Mouse (Mus musculus): Measurements from ENCODE around the gene Shisa5.

Shisa5 gene

DNA sequence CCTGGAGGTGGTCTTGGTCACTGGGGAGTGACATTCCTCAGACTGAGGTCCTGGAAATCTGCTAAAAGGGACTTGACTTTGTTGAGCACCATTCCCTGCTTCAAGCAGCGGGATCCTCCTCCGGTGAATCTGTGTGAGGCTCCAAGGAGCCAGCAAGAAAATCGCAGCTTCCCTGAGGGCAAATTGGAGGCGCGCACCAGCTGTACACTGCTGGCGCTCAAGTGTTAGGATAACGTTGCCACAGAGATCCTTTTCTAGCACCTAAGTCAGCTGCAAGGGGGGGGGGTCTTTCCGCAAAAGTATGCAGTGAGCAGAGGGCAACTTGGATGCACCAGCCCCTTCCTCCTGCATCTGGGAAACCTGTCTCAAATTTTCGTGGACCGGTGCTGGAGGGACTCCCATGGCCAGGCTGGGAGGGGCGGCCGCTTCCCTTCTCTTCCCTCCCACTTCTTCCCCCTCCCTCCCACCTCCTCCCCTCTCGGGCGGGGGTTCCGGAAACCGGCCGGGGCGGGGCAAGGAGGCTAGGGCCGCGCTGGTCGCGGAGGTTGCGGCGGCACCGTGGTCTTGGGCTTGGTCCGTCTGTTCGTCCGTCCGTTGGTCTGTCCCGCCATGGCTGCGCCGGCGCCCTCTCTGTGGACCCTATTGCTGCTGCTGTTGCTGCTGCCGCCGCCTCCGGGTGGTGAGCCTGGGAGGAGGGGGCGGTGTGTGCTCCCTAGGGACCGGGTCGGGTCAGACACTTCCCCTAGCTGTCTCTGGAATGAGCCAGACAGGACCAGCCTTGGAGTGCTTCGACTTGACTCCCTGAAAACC lies at the start of gene Shisa5:
Gene Shisa5, plus strand, starts transcription at position 480 of the 810 bp plus-strand sequence.
- DNase-seq: no peak

DNA sequence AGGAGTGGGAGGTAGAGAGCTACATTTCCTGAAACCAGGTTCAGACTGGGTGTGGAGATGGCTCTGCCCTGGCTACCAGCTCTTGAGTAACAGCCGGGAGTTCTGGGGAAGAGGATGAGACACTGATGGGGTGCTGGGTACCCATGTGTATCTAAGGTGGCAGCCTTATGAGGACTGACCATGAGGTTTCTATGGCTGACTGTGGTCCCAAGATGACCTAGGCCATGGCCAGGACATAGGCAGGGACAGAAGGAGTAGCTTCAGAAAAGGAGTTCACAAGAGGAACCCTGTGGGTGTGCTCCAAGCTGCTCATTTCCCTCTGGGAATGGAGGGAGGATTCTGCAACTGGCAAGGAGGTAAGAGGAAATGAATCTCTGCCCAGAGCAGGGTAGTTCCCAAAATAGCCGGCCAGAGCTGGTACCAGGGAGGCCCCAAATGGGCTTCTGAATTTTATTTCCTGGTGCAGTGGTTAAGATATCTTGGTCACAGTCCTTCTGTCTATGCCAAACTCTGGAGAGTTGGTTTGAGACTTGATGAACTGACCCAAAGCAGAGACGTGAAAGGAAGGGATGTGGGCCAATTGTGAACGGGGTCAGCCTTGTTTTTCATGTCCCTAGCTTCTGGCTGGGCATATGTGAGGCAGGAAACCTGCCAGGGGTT lies 48.4 kb upstream of the Shisa5 start:
- DNase-seq: no peak

DNA sequence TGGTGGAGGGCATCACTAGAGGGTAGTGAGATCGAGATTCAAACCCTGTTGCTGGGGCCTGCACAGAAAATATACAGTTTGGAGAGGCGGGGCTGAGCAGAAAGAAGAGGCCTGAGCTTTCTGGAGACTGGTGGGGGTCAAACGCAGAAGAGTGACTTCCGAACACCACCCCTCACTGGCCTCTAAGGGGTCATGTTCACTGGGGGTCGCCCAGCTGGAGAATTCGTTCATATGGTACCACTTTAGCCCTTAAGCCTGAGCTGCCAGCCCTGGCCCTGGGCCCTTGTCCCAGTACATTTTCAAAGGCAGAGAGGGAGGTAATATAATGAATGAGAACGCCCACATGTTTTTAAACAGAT lies 47.9 kb upstream of the Shisa5 start:
- DNase-seq: peak; percentile 30

DNA sequence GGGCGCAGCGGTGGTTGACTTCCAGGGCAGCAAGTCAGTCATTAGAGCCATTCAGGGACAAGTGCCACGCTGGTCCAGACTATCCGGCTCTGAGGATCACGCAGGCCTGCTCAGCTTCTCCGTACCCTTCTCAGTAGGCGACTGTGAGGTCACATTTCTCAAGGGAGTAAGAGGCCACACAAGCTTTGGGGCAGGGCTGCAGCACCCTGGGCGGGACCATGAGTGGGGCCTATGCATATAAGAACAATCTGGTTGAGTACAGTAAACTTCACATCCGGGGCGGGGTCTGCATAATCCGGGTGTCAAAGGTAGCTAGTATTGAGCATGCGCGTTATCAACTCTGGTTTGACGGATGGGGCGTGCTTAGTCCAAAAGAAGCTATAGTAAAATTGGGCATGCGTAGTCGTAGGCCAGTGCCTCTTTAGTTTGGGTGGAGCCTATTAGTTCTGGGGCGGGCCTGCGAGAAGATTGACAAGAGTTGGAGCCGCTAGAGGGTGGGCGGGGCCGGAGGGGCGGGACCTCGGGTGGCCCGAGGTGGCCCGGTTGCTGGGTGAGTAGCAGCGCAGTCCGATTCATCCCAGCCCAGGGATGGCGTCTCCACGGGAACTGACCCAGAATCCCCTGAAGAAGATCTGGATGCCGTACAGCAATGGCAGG lies 46.8 kb upstream of the Shisa5 start, which contains the start of gene Pfkfb4:
Gene Pfkfb4, plus strand, starts transcription at position 351 of the 657 bp plus-strand sequence.
- peak; percentile 91 for DNase-seq

DNA sequence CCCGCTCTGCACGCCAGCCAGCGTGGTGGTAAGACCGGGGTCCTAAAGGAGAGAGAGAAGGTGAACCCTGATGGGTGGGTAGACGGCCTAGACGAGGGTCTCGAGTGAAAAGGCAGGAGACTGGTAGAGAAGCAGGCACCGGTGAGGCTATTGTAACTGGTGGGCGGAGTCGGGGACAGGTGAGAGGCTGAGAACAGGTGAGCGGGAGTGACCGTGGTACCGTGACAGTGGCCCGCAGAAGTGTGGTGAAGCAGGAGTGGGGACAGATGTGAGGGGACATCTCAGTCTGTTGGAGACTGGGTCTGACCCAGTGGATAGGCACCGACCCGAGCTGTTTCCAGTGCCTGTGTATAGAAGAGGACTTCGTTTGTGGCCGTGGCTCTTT lies 46.3 kb upstream of the Shisa5 start:
- no peak for DNase-seq

DNA sequence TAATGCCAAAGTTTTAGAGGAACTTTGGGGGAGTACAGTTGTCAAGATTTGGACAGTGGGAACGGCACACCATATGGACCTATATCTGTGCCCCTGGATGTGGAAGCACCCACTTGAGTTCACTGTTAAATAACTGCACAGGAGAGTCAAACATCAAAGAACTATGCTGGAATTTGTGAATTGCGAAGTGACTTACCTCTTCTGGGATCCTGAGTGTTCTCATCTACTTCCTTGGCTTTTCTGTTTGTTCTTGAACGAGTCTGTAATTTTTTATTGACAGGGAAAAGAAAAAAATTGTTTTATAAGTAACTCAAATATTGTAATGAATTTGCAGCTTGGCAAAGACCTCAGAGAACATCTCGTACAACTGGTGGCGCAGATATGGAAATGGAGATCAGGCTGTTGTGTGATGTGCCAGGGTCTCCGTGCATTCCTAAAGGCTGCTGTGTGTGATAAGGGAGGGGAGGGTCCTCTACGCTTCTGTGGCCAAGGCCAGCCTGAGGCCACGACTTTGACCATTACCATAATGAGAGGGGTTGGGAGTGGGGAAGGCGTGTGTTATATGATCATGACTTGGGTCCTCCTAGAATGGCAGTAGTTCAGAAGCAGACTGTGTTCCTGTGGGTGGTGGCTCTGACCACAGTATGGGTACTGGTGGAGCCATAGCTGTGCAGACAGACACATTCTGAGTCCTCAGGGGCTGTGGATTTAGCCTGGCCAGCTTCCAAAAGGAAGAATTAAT lies 45.6 kb upstream of the Shisa5 start:
- DNase-seq: no peak

DNA sequence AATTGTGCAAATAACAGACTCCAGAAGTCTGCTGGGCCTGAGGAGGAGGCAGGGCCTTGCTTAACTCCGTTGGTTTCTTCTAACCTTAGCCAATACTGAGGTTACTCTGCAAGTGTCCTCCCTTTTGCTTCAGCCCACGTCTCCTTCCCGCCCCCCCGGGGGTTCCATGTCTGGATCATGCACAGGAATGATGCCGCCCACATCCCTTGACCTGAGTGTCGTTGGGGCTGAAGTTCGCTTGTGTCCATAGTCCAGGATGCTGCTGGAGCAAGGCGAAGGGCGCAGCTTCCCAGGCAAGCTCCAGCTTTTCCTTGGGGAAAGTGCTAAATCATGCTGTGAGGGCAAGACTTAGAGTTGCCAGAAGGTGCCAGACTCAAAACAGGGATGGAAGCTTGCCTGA lies 42.0 kb upstream of the Shisa5 start:
- no peak for DNase-seq

DNA sequence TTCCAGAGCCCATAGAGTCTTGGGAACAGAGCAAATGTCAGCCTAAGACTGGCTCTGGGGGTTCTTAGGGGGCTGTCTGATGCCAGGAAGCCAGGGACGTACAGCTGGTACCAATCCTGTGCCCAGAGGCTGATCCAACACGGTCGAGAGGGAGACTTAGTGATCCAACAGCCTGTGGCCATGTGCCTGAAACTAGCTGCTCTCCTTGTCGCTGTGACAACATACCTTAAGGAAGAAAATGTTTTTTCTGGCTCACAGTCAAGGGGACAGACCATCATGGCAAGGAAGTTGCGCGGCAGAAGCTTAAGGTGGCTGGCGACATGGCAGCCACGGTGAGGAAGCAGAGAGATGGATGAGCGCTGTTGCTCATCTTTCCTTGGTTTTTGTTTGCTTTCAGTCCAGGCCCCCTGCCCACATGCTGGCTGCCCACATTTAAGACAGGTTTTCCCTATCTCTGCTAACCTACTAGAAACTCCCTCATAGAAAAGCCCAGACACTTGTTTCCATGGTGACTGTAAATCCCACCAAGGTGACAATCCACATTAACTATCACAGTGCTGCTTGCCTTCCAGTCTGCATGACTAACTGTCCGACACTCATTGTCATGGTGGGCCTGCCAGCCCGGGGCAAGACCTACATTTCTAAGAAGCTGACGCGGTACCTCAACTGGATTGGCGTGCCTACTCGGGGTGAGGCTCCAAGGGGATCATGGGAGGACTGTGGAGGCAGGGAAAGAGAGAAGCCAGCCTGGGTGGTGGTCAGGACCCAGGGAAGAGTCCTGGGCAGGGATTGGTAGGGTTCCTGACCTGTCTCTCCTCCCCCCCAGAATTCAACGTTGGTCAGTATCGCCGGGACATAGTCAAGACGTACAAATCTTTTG lies 39.8 kb upstream of the Shisa5 start:
- no peak for DNase-seq

DNA sequence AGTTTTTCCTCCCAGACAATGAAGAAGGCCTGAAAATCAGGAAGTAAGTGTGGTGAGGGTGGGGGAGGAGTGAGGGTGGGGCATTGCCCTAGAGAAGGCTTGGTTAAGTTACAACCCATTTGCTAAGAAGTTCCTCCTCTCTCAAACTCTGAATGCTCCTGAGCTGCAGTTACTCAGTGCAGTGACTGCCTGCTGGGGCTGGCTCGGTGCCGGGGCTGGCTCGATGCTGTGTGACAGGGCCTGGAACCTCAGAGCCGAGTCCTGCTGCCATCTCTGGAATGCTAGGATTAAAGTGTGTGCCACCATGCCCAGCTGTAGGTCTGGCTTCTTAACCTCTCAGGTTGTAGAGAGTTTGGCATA lies 39.2 kb upstream of the Shisa5 start:
- no peak for DNase-seq

DNA sequence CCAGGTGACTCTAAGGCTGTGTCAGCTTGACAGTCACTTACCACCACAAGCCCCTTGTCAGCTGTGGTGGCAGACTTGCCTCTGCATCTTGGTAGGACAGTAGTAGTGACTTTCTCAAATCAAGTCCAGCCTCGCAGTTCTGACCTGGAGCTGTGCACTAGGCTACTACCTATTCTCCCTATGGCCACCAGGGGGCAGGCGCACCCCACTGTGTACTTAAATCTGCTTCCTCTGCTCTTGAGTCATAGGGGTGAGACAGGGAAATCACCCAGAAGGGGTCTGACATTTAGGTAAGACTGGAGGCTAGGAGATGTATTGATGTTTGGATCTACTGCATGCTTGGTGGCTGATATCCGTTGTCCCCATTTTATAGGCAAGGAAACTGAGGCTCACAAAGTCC lies 37.6 kb upstream of the Shisa5 start:
- DNase-seq: peak; percentile 56

DNA sequence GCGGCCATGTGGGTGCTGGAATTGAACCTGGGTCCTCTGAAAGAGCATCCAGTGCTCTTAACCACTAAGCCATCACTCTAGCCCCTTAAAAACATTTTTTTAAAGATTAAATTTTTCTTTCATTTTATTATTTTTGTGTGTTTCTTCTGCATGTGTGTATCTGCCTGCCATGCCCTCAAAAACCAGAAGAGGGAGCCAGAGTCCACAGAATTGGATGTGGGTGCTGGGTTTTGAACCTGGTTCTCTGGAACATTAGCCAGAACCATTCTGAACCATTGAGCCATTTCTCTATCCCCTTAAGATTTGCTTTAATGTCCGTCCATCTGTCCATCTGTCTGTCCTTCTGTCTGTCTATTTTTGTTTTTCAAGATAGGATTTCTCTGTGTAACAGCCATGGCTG lies 35.2 kb upstream of the Shisa5 start:
- no peak for DNase-seq

DNA sequence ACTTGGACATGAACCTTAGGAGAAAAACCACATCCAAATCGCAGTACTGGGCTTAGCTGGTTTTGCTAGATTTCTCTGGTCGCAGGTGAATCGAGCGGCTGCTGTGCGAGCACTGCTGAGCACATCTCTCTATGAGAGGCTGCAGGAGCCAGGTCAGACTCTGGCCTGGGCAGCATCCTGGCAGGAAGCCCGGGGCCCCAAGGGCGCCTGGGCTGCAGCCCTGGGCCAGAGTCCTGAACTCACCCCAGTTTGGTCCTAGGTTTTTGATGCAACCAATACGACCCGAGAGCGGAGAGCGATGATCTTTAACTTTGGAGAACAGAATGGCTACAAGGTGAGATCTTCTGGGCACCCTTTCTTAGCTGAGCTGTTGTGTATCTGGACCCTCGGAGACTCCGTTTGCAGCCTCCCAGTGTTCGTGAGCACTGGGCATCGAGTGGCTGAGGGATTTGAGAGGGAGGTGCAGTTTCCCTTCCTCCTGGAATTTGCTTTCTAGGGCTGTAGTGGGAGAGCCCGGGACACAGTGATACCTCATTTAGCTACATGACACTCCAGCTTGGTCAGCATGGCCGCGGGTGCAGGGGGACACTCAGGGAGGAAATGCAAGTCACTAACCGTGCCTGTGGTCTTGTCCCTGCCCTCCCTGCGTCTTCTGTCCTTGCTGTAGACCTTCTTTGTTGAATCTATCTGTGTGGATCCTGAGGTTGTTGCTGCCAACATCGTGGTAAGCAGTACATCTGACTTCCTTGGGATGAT lies 31.2 kb upstream of the Shisa5 start:
- DNase-seq: no peak

DNA sequence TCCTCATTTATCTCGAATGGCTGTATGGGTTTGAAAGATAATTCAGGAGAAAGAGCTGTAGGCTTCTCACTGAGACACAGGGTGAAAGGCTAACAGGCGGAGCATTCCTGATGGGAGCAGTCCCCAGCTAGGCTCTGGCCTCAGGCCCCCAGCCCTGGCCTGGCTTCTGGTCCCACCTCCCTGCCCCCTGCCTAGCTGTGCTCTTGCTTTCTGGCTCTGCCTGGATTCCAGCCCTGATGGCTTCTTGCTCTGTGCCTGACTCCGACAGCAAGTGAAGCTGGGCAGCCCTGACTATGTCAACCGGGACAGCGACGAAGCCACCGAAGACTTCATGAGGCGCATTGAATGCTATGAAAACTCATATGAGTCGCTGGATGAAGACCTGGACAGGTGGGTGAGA lies 30.3 kb upstream of the Shisa5 start:
- DNase-seq: no peak

DNA sequence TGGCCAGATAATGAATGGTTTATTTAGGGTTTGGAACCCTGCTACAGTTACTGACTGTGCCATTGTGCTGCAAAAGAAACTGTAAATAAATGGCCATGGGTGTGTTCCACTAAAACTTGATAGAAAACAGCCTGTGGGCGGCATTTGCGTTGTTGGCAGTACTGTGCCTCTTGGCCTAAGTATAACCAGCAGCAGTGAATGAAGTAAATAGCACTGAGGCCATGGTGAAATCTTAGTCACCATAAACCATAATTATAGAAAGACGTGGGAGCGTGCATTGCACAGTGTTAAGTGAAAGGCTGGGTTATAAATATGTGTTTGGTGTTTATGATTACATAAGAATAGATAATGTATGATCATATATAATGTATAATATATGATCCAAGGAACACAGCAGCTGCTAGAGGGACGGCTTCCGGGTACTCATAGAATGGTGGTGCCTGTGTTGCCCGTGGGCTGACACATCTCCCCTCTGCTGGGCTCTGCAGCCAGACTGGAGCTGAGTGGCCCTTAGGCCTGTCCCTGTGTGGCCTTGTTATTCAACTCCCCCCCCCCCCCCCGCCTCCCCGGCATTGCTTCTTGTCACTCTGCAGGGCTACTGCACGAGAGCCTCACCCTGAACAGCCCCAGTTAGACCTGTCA lies 29.2 kb upstream of the Shisa5 start:
- DNase-seq: no peak

DNA sequence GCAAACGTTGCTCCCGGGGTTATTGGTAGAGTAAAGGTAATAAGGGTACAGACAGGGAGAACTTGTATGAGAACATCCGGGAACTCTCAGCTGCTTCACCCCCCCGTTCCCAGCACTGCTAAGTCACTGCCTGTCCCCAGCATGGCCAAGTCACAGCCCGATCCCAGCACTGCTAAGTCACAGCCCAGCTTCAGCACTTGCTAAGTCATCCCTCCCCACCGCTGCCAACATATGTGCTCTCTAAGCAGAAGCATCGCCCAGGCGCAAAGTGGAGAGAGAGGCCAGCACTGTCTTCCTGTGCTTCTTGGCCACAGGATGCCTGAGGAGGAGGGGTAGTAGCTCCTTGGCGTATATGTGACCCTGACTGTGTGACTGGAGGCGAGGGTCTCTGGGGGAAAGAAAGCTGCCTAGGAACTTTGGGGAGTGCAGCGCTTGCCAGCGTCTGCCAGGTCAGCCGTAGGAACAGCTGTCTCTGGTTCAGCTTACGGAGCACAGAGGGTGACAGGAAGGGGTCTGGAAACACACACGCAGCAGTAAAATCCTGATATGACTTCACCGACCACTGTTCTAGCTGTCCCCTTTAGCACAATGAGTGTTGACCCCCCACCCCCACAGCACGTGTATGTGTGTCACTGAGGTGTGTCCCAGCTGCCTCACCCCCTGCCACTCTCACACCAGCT lies 28.6 kb upstream of the Shisa5 start:
- no peak for DNase-seq

DNA sequence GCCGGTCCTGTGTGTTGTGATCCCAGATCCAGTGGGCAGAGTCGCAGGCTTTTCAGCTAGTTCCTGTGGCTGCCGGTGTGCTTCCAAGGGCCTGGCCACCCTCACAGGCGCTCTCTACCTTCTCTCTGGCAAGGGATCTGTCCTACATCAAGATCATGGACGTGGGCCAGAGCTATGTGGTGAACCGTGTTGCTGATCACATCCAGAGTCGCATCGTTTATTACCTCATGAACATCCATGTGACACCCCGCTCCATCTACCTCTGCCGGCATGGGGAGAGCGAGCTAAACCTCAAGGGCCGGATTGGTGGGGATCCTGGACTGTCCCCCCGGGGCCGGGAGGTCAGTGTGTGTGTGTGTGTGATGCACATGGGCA lies 28.1 kb upstream of the Shisa5 start:
- no peak for DNase-seq

DNA sequence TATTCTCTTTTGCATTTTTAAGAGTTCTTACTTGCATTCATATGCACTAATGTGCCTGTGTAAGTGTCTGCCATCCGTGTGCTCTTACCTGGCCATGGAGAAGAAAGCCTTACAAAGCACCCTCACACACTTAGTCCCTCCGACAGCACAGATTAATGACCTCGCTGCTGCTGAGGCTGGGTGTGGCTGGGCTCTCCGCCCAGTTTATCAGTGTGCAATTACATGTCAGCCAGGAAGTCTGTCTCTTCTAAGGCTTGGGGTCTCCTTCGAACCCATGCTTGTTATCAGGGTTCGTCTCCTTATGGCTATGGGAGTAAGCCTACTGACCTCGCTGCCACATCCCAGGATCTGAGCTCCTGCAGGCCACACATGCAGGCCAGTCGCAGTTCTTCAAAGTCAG lies 23.0 kb upstream of the Shisa5 start:
- DNase-seq: no peak

DNA sequence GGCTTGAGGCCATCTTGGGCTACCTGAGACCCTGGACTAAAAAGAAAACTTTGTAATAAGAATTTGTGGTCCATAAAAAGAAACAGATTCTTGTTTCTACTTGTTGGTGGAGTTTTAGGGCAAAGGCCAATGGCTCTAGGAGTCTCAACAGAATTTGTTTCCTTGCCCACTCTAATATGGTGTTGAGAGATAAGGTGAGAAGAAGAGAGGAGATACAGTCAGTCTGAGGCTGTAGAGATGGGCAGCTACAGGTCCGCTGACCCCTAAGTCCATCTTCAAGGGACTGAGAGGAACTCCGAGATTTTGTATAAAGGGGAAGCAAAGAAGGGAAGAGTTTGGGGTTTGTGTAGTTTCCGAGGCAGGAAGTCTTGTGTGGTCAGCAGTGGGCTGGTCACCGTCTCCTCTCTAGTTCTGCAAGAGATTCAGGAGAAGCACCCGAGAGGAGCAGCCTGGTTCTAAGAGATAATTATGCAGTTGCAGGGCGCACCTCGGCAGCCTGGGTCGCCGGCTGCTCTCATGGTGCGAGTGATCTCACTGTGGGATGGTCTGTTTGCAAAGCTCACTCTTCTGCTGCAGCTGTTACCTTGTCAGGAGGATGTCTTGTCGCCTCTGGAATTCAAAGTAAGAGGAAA lies 21.3 kb upstream of the Shisa5 start:
- no peak for DNase-seq

DNA sequence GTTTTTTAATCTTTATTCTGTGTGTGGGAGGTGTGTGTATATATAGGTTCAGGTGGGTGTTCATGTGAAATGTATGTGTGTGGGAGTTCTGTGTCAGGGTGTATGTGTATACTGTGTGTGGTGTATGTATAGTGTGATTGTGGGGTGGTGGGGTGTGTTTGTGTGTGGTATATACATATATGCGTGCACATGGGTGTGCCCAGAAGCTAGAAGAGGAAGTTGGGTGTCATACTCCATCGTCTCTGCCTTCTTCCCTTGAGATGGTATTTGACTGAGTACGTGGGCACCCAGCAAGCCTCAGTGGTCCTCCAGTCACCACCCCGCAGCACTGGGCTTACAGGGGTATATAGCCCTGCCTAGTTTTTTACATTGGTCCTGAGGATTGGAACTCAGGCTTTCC lies 16.9 kb upstream of the Shisa5 start:
- no peak for DNase-seq
